Mouse (Mus musculus) forebrain, embryonic 11.5 days (tissue): ENCODE results near the gene Clspn. TPM values are rescaled to one million over a fixed set of nuclear protein-coding genes. Genes with fewer than 3 reads are reported as not detected.
A peak's percentile ranks its signal among the peaks of the same experiment; 100 is the strongest.

ENCODE experiments used
- ATAC-seq: fragments of 200-750 bp; cut with Nextera tagmentation; replicated peaks from 2 replicates; pipeline ENCODE4 v1.8.0; 2017; ENCODE audit warnings: moderate TSS enrichment; ENCODE audit not compliant: low FRiP score
- DNase-seq: peaks from one replicate; pipeline ENCODE4 v3.0.0-alpha.2; 2017; ENCODE audit warnings: low spot score
- H3K27ac ChIP-seq: fragments of 300-500 bp; sonication (generic); 2 replicates; pipeline ENCODE4 v1.5.1; 2014; ENCODE audit warnings: low read depth, low read length
- H3K27me3 ChIP-seq: fragments of 300-500 bp; sonication (generic); 2 replicates; pipeline ENCODE4 v1.6.1; 2014; ENCODE audit warnings: mild to moderate bottlenecking, low read length, mixed read lengths; ENCODE audit not compliant: control insufficient read depth, insufficient read depth
- H3K36me3 ChIP-seq: fragments of 300-500 bp; sonication (generic); 2 replicates; pipeline ENCODE4 v1.6.1; 2014; ENCODE audit warnings: mild to moderate bottlenecking, low read length, moderate library complexity, mixed read lengths; ENCODE audit not compliant: control insufficient read depth, insufficient read depth
- H3K4me1 ChIP-seq: fragments of 300-500 bp; sonication (generic); replicated peaks from 2 replicates; pipeline ENCODE4 v1.6.1; 2014; ENCODE audit warnings: low read length, mixed read lengths; ENCODE audit not compliant: control insufficient read depth, insufficient read depth
- H3K4me2 ChIP-seq: fragments of 300-500 bp; sonication (generic); 2 replicates; pipeline ENCODE4 v1.6.1; 2014; ENCODE audit warnings: low read depth, mild to moderate bottlenecking, low read length, moderate library complexity, mixed read lengths; ENCODE audit not compliant: severe bottlenecking
- H3K4me3 ChIP-seq: fragments of 300-500 bp; sonication (generic); 2 replicates; pipeline ENCODE4 v1.5.1; 2014; ENCODE audit warnings: low read depth, low read length
- H3K9ac ChIP-seq: fragments of 300-500 bp; sonication (generic); 2 replicates; pipeline ENCODE4 v1.6.1; 2014; ENCODE audit warnings: low read length
- H3K9me3 ChIP-seq: fragments of 300-500 bp; sonication (generic); 2 replicates; pipeline ENCODE4 v1.6.1; 2016; ENCODE audit warnings: low read length, mixed read lengths; ENCODE audit not compliant: control insufficient read depth
- WGBS: fragments of 180-500 bp; shearing (Covaris S2); extraction: QIAGEN DNeasy Blood & Tissue Kit; methylation state at CpG from one replicate; pipeline ENCODE4 v1.1.7; 2014; 5-methylcytosine and 5-hydroxymethylcytosine counted together
- polyA plus RNA-seq: library from polyadenylated mRNA; unstranded; fragments of >200 nt; fragmentation: Nextera tagmentation; extraction: Ambion mirVana; gene quantifications from 2 replicates; pipeline ENCODE4 v1.2.1, GENCODE M21; 2014

The Clspn gene
- polyA plus RNA-seq, 1 experiment from 2014 or later, result 62.7 TPM

GRCm38 (mm10) chr4:126577920-126578319, 21.2 kb downstream of the Clspn start:
- no peak overlapping the region for H3K4me2 ChIP-seq
- ATAC-seq, result no peak
- no peaks in the 10 kb centered on the region for H3K27me3 ChIP-seq
- 92% methylated on average over 3 of the region's 3 CpGs for WGBS
- H3K4me3 ChIP-seq, result no peak overlapping the region
- H3K4me1 ChIP-seq, result no peaks in the 10 kb centered on the region
- H3K27ac ChIP-seq, result no peak overlapping the region
- no peaks in the 10 kb centered on the region for H3K9me3 ChIP-seq
- H3K9ac ChIP-seq, result no peak overlapping the region
- DNase-seq, result no peak
- peaks cover 30% of the 10 kb centered on the region for H3K36me3 ChIP-seq

DNA sequence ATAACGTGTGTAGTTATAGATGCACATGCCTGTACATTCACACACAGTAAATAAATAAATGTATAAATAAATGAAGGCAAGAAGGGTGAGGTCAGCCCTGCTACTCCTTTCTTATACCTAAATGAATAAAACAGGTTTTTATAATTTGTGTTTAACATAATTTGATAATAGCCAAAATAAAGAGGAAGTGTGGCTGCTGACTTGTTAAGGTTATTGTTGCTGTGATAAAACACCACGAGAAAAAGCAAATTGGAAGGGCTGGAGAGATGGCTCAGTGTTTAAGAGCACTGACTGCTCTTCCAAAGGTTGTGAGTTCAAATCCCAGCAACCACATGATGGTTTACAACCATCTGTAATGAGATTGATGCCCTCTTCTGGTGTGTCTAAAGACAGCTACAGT, 22.3 kb downstream of the Clspn start:
- Histone ChIP-seq H3K27me3 (no peaks in the 10 kb centered on the region), H3K9ac (no peak overlapping the region), H3K4me1 (no peaks in the 10 kb centered on the region), H3K27ac (no peak overlapping the region), H3K4me3 (no peak overlapping the region), H3K36me3 (peaks cover 22% of the 10 kb centered on the region), H3K9me3 (no peaks in the 10 kb centered on the region), H3K4me2 (no peak overlapping the region)
- DNase-seq, result no peak
- ATAC-seq, result no peak
- WGBS, result 80% methylated on average over 2 of the region's 2 CpGs

DNA sequence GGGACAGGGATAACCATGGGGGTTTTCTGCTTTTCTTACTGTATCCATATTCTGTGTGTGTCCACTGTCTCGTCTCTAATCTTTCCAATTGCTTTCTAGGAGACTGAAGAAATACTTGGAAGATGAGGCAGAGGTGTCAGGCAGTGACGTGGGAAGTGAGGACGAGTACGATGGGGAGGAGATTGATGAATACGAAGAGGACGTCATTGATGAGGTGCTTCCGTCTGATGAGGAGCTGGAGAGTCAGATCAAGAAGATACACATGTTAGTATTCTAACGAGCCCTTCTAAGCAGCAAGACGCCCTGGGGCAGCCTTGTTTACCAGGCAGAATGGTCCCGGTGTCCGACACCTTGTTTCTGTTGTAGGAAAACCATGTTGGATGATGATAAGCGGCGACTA, 29.0 kb downstream of the Clspn start:
- Histone ChIP-seq H3K27me3 (no peaks in the 10 kb centered on the region), H3K4me2 (no peak overlapping the region), H3K27ac (no peak overlapping the region), H3K9me3 (no peaks in the 10 kb centered on the region), H3K36me3 (peaks cover 18% of the 10 kb centered on the region), H3K4me1 (no peaks in the 10 kb centered on the region), H3K9ac (no peak overlapping the region), H3K4me3 (no peak overlapping the region)
- DNase-seq (no peak), ATAC-seq (no peak)
- WGBS, result 95% methylated on average over 13 of the region's 13 CpGs

DNA sequence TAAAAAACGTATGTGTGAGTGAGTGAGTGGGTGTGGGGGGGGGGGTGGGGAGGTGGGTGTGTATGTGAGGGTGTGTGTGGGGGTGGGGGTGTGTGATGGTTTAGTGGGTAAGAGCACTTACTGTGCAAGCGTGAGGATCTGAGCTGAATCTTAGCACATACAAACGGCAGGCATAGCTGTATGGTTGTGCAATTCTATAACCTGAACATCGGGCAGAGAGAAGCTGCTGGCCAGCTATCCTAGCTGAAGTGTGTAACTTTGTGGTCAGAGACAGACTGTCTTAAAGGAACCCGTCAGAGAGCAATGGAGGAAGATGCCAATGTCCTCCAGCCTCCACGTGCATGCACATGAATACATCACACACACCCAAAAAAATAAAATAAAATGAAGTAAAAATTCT, 35.3 kb downstream of the Clspn start:
- Histone ChIP-seq H3K27ac (no peak overlapping the region), H3K9me3 (no peaks in the 10 kb centered on the region), H3K4me1 (no peaks in the 10 kb centered on the region), H3K4me2 (no peak overlapping the region), H3K4me3 (no peak overlapping the region), H3K27me3 (no peaks in the 10 kb centered on the region), H3K9ac (no peak overlapping the region), H3K36me3 (peaks cover 11% of the 10 kb centered on the region)
- DNase-seq, result no peak
- ATAC-seq, result no peak
- 92% methylated on average over 6 of the region's 6 CpGs for WGBS

DNA sequence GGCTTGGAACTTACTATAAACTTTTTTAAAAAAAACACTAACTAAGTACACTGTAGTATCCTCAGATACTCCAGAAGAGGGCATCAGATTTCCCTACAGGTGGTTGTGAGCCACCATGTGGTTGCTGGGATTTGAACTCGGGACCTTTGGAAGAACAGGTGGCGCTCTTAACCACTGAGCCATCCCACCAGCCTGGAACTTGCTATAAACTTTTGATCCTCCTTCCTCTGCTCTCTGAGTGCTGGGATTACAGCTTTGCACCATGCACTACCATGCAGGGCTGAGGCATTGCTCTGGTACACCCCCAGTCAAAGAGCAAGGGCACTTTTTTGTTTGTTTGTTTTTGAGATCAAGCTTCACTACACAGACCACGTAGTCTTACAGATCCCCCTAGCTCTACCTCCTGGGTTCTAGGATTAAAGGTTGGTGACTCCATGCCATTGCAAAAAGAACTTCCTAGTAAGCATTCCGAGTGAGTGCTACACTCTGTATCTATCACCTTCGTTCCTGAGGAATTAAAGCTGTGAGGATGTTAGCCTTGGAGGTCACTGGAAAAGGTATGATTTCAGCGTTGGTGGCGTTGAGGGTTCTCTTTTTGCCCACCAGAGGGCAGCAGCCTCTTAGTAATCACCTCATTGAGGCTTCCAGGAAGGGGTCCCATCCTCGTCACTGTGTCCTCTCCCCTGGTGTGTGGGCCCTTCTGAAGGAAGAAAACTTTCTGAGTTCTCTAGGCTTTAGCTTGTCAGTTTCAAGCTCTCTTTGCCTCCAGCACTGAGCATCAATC, 43.4 kb downstream of the Clspn start:
- H3K36me3 ChIP-seq, result no peaks in the 10 kb centered on the region

DNA sequence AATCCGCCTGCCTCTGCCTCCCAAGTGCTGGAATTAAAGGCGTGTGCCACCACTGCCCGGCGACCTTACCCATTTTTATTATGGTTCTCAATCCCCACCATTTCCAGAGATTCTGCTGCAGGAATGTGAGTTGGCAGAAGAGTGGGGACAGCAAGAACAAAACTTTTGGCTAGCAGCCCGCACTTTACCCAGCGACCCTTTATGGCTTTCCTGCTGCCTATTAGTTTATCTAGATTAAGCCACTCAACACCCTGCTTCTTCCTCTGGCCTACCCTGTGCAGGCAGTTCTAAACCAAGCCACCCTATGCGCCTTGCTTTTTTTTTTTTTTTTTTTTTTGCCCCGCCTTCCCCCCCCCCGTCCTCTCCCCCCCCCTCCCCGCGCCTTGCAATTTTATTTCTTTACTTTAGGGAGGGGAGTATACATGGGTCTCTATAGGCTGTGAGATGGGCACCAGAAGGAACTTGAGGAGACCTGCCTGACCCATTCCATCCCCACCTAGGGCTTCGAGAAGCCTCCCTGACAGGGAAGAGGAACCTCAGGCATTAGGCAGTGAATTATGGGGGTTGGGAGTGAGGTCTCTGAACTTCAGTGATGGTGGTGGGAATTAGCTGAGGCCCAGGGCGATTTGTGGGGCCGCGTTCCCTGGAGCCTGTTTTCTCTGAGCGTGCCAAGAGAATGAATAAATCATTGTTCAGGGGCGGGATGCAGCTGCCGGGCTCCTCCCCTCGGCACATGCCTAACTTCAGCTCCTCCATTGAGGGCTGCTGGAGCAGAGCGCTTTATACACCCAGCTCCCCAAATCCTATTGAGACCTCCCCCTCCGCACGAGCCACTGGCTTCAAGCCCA, 45.1 kb downstream of the Clspn start:
- peak overlapping the region; percentile 45 for H3K4me2 ChIP-seq
- DNase-seq (peak; percentile 88), ATAC-seq (peak; percentile 95)
- peaks cover 25% of the 10 kb centered on the region for H3K27me3 ChIP-seq
- peak overlapping the region; percentile 6; the same call in 1 of the 2 replicates for H3K4me3 ChIP-seq
- peak overlapping the region; percentile 72 for H3K27ac ChIP-seq
- peaks cover 15% of the 10 kb centered on the region for H3K4me1 ChIP-seq
- H3K9ac ChIP-seq, result peak overlapping the region; percentile 16; the same call in 1 of the 2 replicates
- H3K9me3 ChIP-seq, result no peaks in the 10 kb centered on the region
- WGBS, result 26% methylated on average over 18 of the region's 22 CpGs
- no peaks in the 10 kb centered on the region for H3K36me3 ChIP-seq

More for the DNA sequence above, 43.4 kb downstream of the Clspn start:
- WGBS, result 33% methylated on average over 8 of the region's 8 CpGs
- ATAC-seq (no peak), DNase-seq (peak; percentile 80)
- H3K27me3 ChIP-seq, result peaks cover 13% of the 10 kb centered on the region
- H3K4me2 ChIP-seq, result no peak overlapping the region
- no peaks in the 10 kb centered on the region for H3K9me3 ChIP-seq
- H3K4me3 ChIP-seq, result no peak overlapping the region
- H3K4me1 ChIP-seq, result peaks cover 15% of the 10 kb centered on the region
- H3K27ac ChIP-seq, result no peak overlapping the region
- no peak overlapping the region for H3K9ac ChIP-seq

GRCm38 (mm10) chr4:126602445-126602762, 45.7 kb downstream of the Clspn start:
- Histone ChIP-seq H3K36me3 (no peaks in the 10 kb centered on the region), H3K4me3 (peak overlapping the region; percentile 6; the same call in 1 of the 2 replicates), H3K9ac (peak overlapping the region; percentile 16; the same call in 1 of the 2 replicates), H3K9me3 (no peaks in the 10 kb centered on the region), H3K4me2 (peak overlapping the region; percentile 45), H3K4me1 (peaks cover 15% of the 10 kb centered on the region), H3K27ac (peak overlapping the region; percentile 72), H3K27me3 (peaks cover 25% of the 10 kb centered on the region)
- ATAC-seq (no peak; the same call in 1 of the 2 replicates), DNase-seq (no peak)
- WGBS, result 1% methylated on average over 6 of the region's 6 CpGs

GRCm38 (mm10) chr4:126604141-126604540, 47.4 kb downstream of the Clspn start:
- Histone ChIP-seq H3K9me3 (no peaks in the 10 kb centered on the region), H3K4me1 (peaks cover 15% of the 10 kb centered on the region), H3K36me3 (no peaks in the 10 kb centered on the region), H3K9ac (no peak overlapping the region), H3K27me3 (peaks cover 25% of the 10 kb centered on the region), H3K4me3 (no peak overlapping the region), H3K4me2 (no peak overlapping the region), H3K27ac (no peak overlapping the region)
- ATAC-seq (no peak), DNase-seq (no peak)
- WGBS, result 70% methylated on average over 2 of the region's 2 CpGs
